Mouse (Mus musculus) left cerebral cortex, adult 2 months (tissue): ENCODE measurements at regions not wholly inside any gene's neighbourhood (a gene's known extent, or its start where the extent isn't known, plus 50 kb on each side); places are given as distances from the start of the nearest gene placed in this dataset.

Experiments
- DNase-seq, 2 experiments: peaks; one replicate each; pipeline ENCODE4 v3.0.0; 2021 to 2022; ENCODE audit warnings: low spot score in 2 of 2, mixed read lengths in 1 of 2; ENCODE audit errors: extremely low spot score in 1 of 2
- H3K27ac ChIP-seq: fragments of 200-600 bp; 2 replicates; pipeline ENCODE4 v1.8.1; 2022
- H3K4me3 ChIP-seq: fragments of 200-600 bp; 2 replicates; pipeline ENCODE4 v1.8.1; 2022
- CTCF ChIP-seq: fragments of 200-600 bp; IDR thresholded peaks from 2 replicates; pipeline ENCODE4 v1.8.1; 2022; ENCODE audit warnings: antibody characterized with exemption, mild to moderate bottlenecking, moderate library complexity
- intact Hi-C: fragments of 180-260 bp; cut with DNase I; formaldehyde crosslinking; loops from one replicate; pipeline ENCODE4 v1.15.1; 2025

GRCm38 (mm10) chr6:147416592-147416991, 59.0 kb upstream of the Ccdc91 start:
- no peak for DNase-seq
- Histone ChIP-seq H3K27ac (no peak overlapping the region), H3K4me3 (no peak overlapping the region)
- TF ChIP-seq CTCF: no peak
- intact Hi-C loops: no loop called here

DNA sequence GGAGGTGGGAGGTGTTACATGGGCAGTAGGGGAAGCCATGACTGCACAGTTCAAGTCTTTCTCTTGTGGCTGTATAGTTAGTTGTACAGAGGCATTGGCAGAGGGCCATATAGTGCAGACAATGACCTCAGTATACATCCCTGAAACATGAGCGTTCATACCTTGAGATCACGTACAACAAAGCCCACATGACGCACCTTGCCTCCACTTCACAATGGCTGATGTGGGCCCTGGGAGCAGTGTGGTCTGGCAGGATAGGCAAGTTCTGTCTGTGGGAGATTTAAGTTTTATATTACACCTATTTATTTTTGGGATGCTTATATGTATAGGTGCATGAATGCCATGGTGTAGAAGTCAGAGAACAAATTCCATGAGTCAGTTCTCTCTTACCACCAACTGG, 61.9 kb upstream of the Ccdc91 start:
- no peak for DNase-seq
- H3K27ac ChIP-seq: no peak overlapping the region
- TF ChIP-seq CTCF: no peak
- no peak overlapping the region for H3K4me3 ChIP-seq
- intact Hi-C loops: no loop called here

- no peak for TF ChIP-seq CTCF
- Histone ChIP-seq H3K27ac (no peak overlapping the region), H3K4me3 (no peak overlapping the region)
- no peak for DNase-seq
- intact Hi-C loops: no loop called here
Measured at GRCm38 (mm10) chr6:147397984-147398383, 77.6 kb upstream of the Ccdc91 start.

GRCm38 (mm10) chr6:147391425-147392158, 84.0 kb upstream of the Ccdc91 start:
- Histone ChIP-seq H3K4me3 (no peak overlapping the region), H3K27ac (no peak overlapping the region)
- intact Hi-C loops: no loop called here
- DNase-seq: no peak
- no peak for TF ChIP-seq CTCF

DNA sequence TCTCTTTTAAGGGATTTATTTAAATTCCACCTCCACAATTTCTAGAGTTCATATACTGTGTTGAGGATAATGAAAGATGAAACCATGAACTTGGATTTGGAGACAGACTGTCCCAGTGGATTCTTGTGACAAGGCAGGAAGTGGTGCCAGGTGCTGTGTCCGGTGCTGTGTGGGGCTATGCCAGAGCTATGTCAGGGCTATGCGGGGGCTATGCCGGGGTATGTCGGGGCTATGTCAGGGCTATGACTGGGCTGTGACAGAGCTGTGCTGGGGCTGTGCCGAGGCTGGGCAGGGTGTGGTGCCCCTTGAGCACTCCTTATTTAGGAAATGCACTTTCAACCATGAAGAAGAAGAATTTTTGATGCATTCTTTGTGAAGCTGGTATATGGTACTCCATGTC, 85.1 kb upstream of the Ccdc91 start:
- TF ChIP-seq CTCF: no peak
- intact Hi-C loops: no loop called here

DNA sequence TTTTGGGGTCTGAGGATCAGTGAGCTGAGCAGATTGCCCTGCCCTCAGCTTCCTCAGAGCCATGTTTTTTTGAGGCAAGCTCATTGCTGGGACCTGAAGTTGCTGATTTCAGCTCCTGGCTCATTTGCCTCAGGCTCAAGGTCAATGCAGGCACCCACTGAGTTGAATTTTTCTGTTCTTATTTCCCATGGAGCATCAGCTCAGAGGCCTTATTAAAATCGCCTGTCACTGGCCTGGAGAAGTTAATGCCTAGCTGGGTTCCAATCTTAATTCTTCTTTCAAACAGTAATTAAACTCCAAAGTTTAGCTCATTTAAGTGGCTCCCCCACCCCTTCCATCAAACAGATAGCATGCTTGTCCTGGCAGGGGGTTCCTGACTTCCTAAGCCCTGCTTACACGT, 86.9 kb upstream of the Ccdc91 start:
- no peak for TF ChIP-seq CTCF
- H3K27ac ChIP-seq: no peak overlapping the region
- intact Hi-C loops: no loop called here
- DNase-seq: no peak
- no peak overlapping the region for H3K4me3 ChIP-seq

More for the DNA sequence above, 85.1 kb upstream of the Ccdc91 start:
- no peak overlapping the region for H3K27ac ChIP-seq
- no peak for DNase-seq
- no peak overlapping the region for H3K4me3 ChIP-seq

GRCm38 (mm10) chr6:147385606-147386005, 90.0 kb upstream of the Ccdc91 start:
- intact Hi-C loops: no loop called here
- H3K4me3 ChIP-seq: no peak overlapping the region
- H3K27ac ChIP-seq: no peak overlapping the region
- TF ChIP-seq CTCF: no peak
- DNase-seq: no peak

- no peak for TF ChIP-seq CTCF
- H3K4me3 ChIP-seq: no peak overlapping the region
Measured at GRCm38 (mm10) chr6:147380519-147380918, 95.1 kb upstream of the Ccdc91 start.

GRCm38 (mm10) chr6:147377679-147378078, 97.9 kb upstream of the Ccdc91 start:
- TF ChIP-seq CTCF: no peak
- H3K4me3 ChIP-seq: no peak overlapping the region
- no peak overlapping the region for H3K27ac ChIP-seq
- intact Hi-C loops: no loop called here
- DNase-seq: no peak

More at GRCm38 (mm10) chr6:147380519-147380918, 95.1 kb upstream of the Ccdc91 start:
- no peak overlapping the region for H3K27ac ChIP-seq
- intact Hi-C loops: no loop called here
- DNase-seq: no peak

GRCm38 (mm10) chr6:147371737-147372136, 103.9 kb upstream of the Ccdc91 start:
- intact Hi-C loops: no loop called here
- no peak for DNase-seq
- no peak for TF ChIP-seq CTCF
- H3K4me3 ChIP-seq: no peak overlapping the region
- no peak overlapping the region for H3K27ac ChIP-seq

- no peak for TF ChIP-seq CTCF
- H3K4me3 ChIP-seq: no peak overlapping the region
- no peak overlapping the region for H3K27ac ChIP-seq
- intact Hi-C loops: no loop called here
- no peak for DNase-seq
Measured at GRCm38 (mm10) chr6:147371336-147371735, 104.3 kb upstream of the Ccdc91 start.

- Histone ChIP-seq H3K27ac (no peak overlapping the region), H3K4me3 (no peak overlapping the region)
- intact Hi-C loops: no loop called here
- DNase-seq: no peak
- no peak for TF ChIP-seq CTCF
Measured at GRCm38 (mm10) chr6:147362842-147363241, 98.9 kb upstream of the Pthlh start.

GRCm38 (mm10) chr6:147357031-147357430, 93.0 kb upstream of the Pthlh start:
- Histone ChIP-seq H3K27ac (no peak overlapping the region), H3K4me3 (no peak overlapping the region)
- DNase-seq: no peak
- intact Hi-C loops: no loop called here
- TF ChIP-seq CTCF: no peak
